Mouse (Mus musculus) v-Abl transformed pro-B cells (cell line): ENCODE data around the gene Nrxn2.

Experiments
- in situ Hi-C, 2 experiments: fragments of 400-800 bp; cut with MboI; formaldehyde crosslinking; loops; one replicate each; pipeline ENCODE4 v1.15.1; 2025; ENCODE audit not compliant: unreplicated experiment in 2 of 2

Gene Nrxn2

GRCm38 (mm10) chr19:6551215-6551614, 132.7 kb downstream of the Nrxn2 start:
- in situ Hi-C loops: loop anchor here in 1 of 2 experiments (10.0 kb wide), 1 partner anchor 136 kb away; the partner anchor contains the start of gene Nrxn2

- in situ Hi-C loops: loop anchor here in 1 of 2 experiments (10.0 kb wide), 1 partner anchor 138 kb away; the partner anchor contains the start of gene Nrxn2
These were observed 133.9 kb downstream of the Nrxn2 start for GRCm38 (mm10) chr19:6552302-6553028.

GRCm38 (mm10) chr19:6553174-6553573, 134.6 kb downstream of the Nrxn2 start:
- in situ Hi-C loops: loop anchor here in 1 of 2 experiments (10.0 kb wide), 1 partner anchor 138 kb away; the partner anchor contains the start of gene Nrxn2

GRCm38 (mm10) chr19:6553819-6554582, 135.5 kb downstream of the Nrxn2 start:
- in situ Hi-C loops: loop anchor here in 1 of 2 experiments (10.0 kb wide), 1 partner anchor 139 kb away; the partner anchor contains the start of gene Nrxn2

GRCm38 (mm10) chr19:6559576-6559975, 141.0 kb downstream of the Nrxn2 start:
- in situ Hi-C loops: loop anchor here in 1 of 2 experiments (10.0 kb wide), 1 partner anchor 145 kb away; the partner anchor contains the start of gene Nrxn2

- in situ Hi-C loops: no loop called here
These were observed 141.8 kb downstream of the Nrxn2 start for GRCm38 (mm10) chr19:6560246-6560815.

GRCm38 (mm10) chr19:6565136-6565535, 146.6 kb downstream of the Nrxn2 start:
- in situ Hi-C loops: no loop called here

GRCm38 (mm10) chr19:6566450-6566849, 147.9 kb downstream of the Nrxn2 start:
- in situ Hi-C loops: no loop called here

GRCm38 (mm10) chr19:6569021-6569420, 150.5 kb downstream of the Nrxn2 start:
- in situ Hi-C loops: no loop called here

- in situ Hi-C loops: no loop called here
These were observed 151.0 kb downstream of the Nrxn2 start for GRCm38 (mm10) chr19:6569561-6569960.

GRCm38 (mm10) chr19:6571476-6571875, 152.9 kb downstream of the Nrxn2 start:
- in situ Hi-C loops: loop anchor here in 1 of 2 experiments (10.0 kb wide), 1 partner anchor 157 kb away; the partner anchor contains the start of gene Nrxn2

- in situ Hi-C loops: loop anchor here in 1 of 2 experiments (10.0 kb wide), 1 partner anchor 157 kb away; the partner anchor contains the start of gene Nrxn2
These were observed 153.5 kb downstream of the Nrxn2 start for GRCm38 (mm10) chr19:6572001-6572400.
